Mouse (Mus musculus) kidney, adult 2 months (tissue): ENCODE measurements around the gene Gipc1. TPM values are rescaled to one million over a fixed set of nuclear protein-coding genes. Genes with fewer than 3 reads are reported as not detected.
A peak's percentile ranks its signal among the peaks of the same experiment; 100 is the strongest.

Source experiments
- DNase-seq: peaks from one replicate; pipeline ENCODE4 v3.0.0; 2021
- H3K27ac ChIP-seq: fragments of 200-500 bp; 2 replicates; pipeline ENCODE4 v1.5.1; 2012; ENCODE audit warnings: low read depth, low read length, control low read depth, inconsistent platforms; ENCODE audit not compliant: insufficient read depth
- H3K27me3 ChIP-seq: fragments of 200-500 bp; replicated peaks from 2 replicates; pipeline ENCODE4 v1.6.1; 2012; ENCODE audit warnings: mild to moderate bottlenecking, moderate library complexity, low read length, inconsistent platforms; ENCODE audit not compliant: control insufficient read depth, insufficient read depth
- H3K36me3 ChIP-seq: fragments of 200-500 bp; 2 replicates; pipeline ENCODE4 v1.6.1; 2012; ENCODE audit warnings: mild to moderate bottlenecking, moderate library complexity, low read length, inconsistent platforms; ENCODE audit not compliant: control insufficient read depth, insufficient read depth
- H3K4me1 ChIP-seq: fragments of 200-500 bp; 2 replicates; pipeline ENCODE4 v1.6.1; 2011; ENCODE audit warnings: low read length; ENCODE audit not compliant: control insufficient read depth, insufficient read depth
- H3K4me3 ChIP-seq: fragments of 200-500 bp; 2 replicates; pipeline ENCODE4 v1.5.1; 2011; ENCODE audit warnings: mild to moderate bottlenecking, low read depth, low read length, control low read depth; ENCODE audit not compliant: insufficient read depth
- CTCF ChIP-seq: fragments of 200-500 bp; conservative IDR thresholded peaks from 2 replicates; pipeline ENCODE4 v1.5.1; 2011; ENCODE audit warnings: low read depth, mild to moderate bottlenecking, control low read depth, low read length, moderate library complexity, mixed read lengths; ENCODE audit not compliant: insufficient read depth, insufficient read length
- POLR2A ChIP-seq: fragments of 200-500 bp; IDR thresholded peaks from one replicate; pipeline ENCODE4 v1.6.1; 2011; ENCODE audit warnings: low read depth, low read length, control low read depth
- WGBS: fragments of 180-500 bp; shearing (Covaris S2); methylation state at CpG from one replicate; pipeline ENCODE4 v1.1.7; 2018; 5-methylcytosine and 5-hydroxymethylcytosine counted together
- polyA plus RNA-seq: library from polyadenylated mRNA; depleted of rRNA; stranded (reverse); fragments of >200 nt; gene quantifications from 2 replicates; pipeline ENCODE4 v1.2.3, GENCODE M21; 2012

Gene Gipc1
- polyA plus RNA-seq, 1 experiment: 57.6 TPM

- no peak overlapping the region for H3K27ac ChIP-seq
- 91% methylated on average over 7 of the region's 7 CpGs for WGBS
- no peaks in the 10 kb centered on the region for H3K4me1 ChIP-seq
Observed at GRCm38 (mm10) chr8:83623549-83623948, 28.9 kb upstream of the Gipc1 start.

GRCm38 (mm10) chr8:83624739-83625138, 27.7 kb upstream of the Gipc1 start:
- Histone ChIP-seq H3K27me3 (no peaks in the 10 kb centered on the region), H3K4me1 (no peaks in the 10 kb centered on the region), H3K36me3 (no peaks in the 10 kb centered on the region), H3K27ac (no peak overlapping the region), H3K4me3 (no peak overlapping the region)
- WGBS: 36% methylated on average over 3 of the region's 3 CpGs
- TF ChIP-seq POLR2A: no peak
- peak; percentile 79 for TF ChIP-seq CTCF
- peak; percentile 66 for DNase-seq

More at GRCm38 (mm10) chr8:83623549-83623948, 28.9 kb upstream of the Gipc1 start:
- TF ChIP-seq POLR2A (no peak), CTCF (no peak)
- no peak overlapping the region for H3K4me3 ChIP-seq
- H3K27me3 ChIP-seq: no peaks in the 10 kb centered on the region
- DNase-seq: no peak
- no peaks in the 10 kb centered on the region for H3K36me3 ChIP-seq

- Histone ChIP-seq H3K27me3 (no peaks in the 10 kb centered on the region), H3K4me1 (no peaks in the 10 kb centered on the region), H3K27ac (no peak overlapping the region), H3K36me3 (no peaks in the 10 kb centered on the region), H3K4me3 (no peak overlapping the region)
- no peak for DNase-seq
- no peak for TF ChIP-seq CTCF
- WGBS: 87% methylated on average over 6 of the region's 6 CpGs
Observed at GRCm38 (mm10) chr8:83625676-83626299, 26.7 kb upstream of the Gipc1 start.

GRCm38 (mm10) chr8:83632083-83632707, 20.3 kb upstream of the Gipc1 start:
- DNase-seq: no peak
- TF ChIP-seq POLR2A (no peak), CTCF (no peak)
- WGBS: 79% methylated on average over 7 of the region's 7 CpGs
- Histone ChIP-seq H3K4me3 (no peak overlapping the region), H3K27ac (no peak overlapping the region), H3K36me3 (no peaks in the 10 kb centered on the region), H3K4me1 (no peaks in the 10 kb centered on the region), H3K27me3 (no peaks in the 10 kb centered on the region)

- no peaks in the 10 kb centered on the region for H3K4me1 ChIP-seq
- 73% methylated on average over 4 of the region's 4 CpGs for WGBS
- H3K36me3 ChIP-seq: no peaks in the 10 kb centered on the region
- H3K27ac ChIP-seq: no peak overlapping the region
- H3K4me3 ChIP-seq: no peak overlapping the region
- no peak for DNase-seq
- no peaks in the 10 kb centered on the region for H3K27me3 ChIP-seq
- no peak for TF ChIP-seq CTCF
- no peak for TF ChIP-seq POLR2A
Observed at GRCm38 (mm10) chr8:83638856-83639255, 13.6 kb upstream of the Gipc1 start.

GRCm38 (mm10) chr8:83639649-83640048, 12.8 kb upstream of the Gipc1 start:
- no peaks in the 10 kb centered on the region for H3K36me3 ChIP-seq
- DNase-seq: no peak
- no peak overlapping the region for H3K27ac ChIP-seq
- no peaks in the 10 kb centered on the region for H3K27me3 ChIP-seq
- WGBS: 54% methylated on average over 5 of the region's 5 CpGs
- TF ChIP-seq POLR2A: no peak
- TF ChIP-seq CTCF: no peak
- H3K4me3 ChIP-seq: no peak overlapping the region
- no peaks in the 10 kb centered on the region for H3K4me1 ChIP-seq

GRCm38 (mm10) chr8:83647511-83647910, 5.0 kb upstream of the Gipc1 start:
- H3K4me1 ChIP-seq: peaks cover 4% of the 10 kb centered on the region; the same call in 1 of the 2 replicates
- TF ChIP-seq POLR2A (no peak), CTCF (no peak)
- no peaks in the 10 kb centered on the region for H3K27me3 ChIP-seq
- no peak overlapping the region for H3K27ac ChIP-seq
- H3K36me3 ChIP-seq: no peaks in the 10 kb centered on the region
- no peak overlapping the region for H3K4me3 ChIP-seq
- no peak for DNase-seq
- WGBS: 96% methylated on average over 11 of the region's 11 CpGs
